Mouse (Mus musculus) olfactory bulb, adult 2 months (tissue): ENCODE data around the gene Gdpd3. TPM values are rescaled to one million over a fixed set of nuclear protein-coding genes. Genes with fewer than 3 reads are reported as not detected.

Experiments
- H3K27ac ChIP-seq: fragments of 200-500 bp; 2 replicates; pipeline ENCODE4 v1.5.1; 2012; ENCODE audit warnings: low read depth, low read length; ENCODE audit not compliant: insufficient read depth
- H3K4me1 ChIP-seq: fragments of 200-500 bp; 2 replicates; pipeline ENCODE4 v1.6.1; 2012; ENCODE audit warnings: low read length; ENCODE audit not compliant: control insufficient read depth, insufficient read depth
- H3K4me3 ChIP-seq: fragments of 200-500 bp; 2 replicates; pipeline ENCODE4 v1.5.1; 2012; ENCODE audit warnings: mild to moderate bottlenecking, low read depth, low read length, moderate library complexity; ENCODE audit not compliant: insufficient read depth
- CTCF ChIP-seq: fragments of 200-500 bp; IDR thresholded peaks from 2 replicates; pipeline ENCODE4 v1.5.1; 2012; ENCODE audit warnings: low read depth, mild to moderate bottlenecking, low read length, moderate library complexity; ENCODE audit not compliant: insufficient read depth
- POLR2A ChIP-seq: fragments of 200-500 bp; IDR thresholded peaks from 2 replicates; pipeline ENCODE4 v1.6.1; 2012; ENCODE audit warnings: mild to moderate bottlenecking, low read depth, low read length, moderate library complexity; ENCODE audit not compliant: insufficient read depth
- WGBS: fragments of 180-500 bp; shearing (Covaris S2); methylation state at CpG from one replicate; pipeline ENCODE4 v1.1.7; 2018; 5-methylcytosine and 5-hydroxymethylcytosine counted together
- polyA plus RNA-seq: library from polyadenylated mRNA; stranded (reverse); fragments of >200 nt; gene quantifications from 2 replicates; pipeline ENCODE4 v1.2.4, GENCODE M21; 2012; ENCODE audit warnings: low replicate concordance; ENCODE audit not compliant: missing spikeins, insufficient read depth, insufficient read length

Gdpd3 gene
- polyA plus RNA-seq, 1 experiment: not detected

DNA sequence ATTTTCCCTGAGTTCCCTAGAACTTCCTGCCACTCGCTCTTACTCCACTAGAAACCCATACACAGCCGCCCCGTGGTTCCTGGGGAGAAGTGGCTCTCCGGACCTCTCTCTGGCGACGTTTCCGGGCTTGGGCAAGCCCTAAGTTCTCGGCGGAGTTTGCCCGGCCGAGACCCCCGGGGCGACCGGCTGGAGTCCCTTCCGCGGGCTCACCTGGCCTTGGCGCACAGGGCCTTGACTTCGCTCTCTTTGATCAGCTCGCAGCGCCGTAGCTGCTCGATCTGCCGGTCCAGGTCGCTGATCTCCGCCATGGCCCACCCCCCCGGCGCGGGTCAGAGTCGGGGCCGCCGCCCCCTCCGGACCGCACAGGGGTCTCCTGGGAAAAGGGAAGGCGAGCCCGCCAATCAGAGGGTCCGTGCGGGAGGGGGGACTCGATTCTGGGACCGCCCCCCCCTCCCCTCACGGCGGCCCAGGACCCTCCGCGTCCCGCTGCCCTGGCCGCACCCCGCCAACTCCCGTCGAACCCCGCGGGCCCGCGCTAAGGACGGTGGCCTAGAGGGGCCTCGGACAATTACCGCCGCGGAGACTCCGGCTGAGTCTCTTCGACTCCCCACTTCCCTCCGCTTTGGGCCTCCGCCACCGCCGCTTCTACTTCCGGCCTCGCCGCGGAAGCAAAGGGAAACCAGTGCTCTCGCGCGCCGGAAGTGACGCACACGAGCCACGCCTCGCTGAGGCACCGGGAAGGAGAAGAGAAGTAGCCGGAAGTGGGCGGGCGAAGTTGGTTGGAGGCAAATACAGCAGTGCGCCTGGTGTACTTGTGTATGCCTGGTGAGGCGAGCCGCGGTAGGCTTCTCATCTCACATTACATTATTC, 26.0 kb downstream of the Gdpd3 start, which contains the start of gene Ppp4c:
Gene Ppp4c (minus strand): TSS at position 646 of the 870 bp plus-strand sequence.
- 0 out of 2 replicates have a peak within 1 kb of the TSS, but pooled peaks have one; percentile 43 for H3K27ac ChIP-seq
- peak within 1 kb of the TSS; percentile 80 for H3K4me3 ChIP-seq
- TF ChIP-seq POLR2A: peak; percentile 74
- TF ChIP-seq CTCF: no peak
- H3K4me1 ChIP-seq: peaks cover 14% of the 10 kb centered on the region
- WGBS: under 1% methylated on average over 82 of the region's 83 CpGs

DNA sequence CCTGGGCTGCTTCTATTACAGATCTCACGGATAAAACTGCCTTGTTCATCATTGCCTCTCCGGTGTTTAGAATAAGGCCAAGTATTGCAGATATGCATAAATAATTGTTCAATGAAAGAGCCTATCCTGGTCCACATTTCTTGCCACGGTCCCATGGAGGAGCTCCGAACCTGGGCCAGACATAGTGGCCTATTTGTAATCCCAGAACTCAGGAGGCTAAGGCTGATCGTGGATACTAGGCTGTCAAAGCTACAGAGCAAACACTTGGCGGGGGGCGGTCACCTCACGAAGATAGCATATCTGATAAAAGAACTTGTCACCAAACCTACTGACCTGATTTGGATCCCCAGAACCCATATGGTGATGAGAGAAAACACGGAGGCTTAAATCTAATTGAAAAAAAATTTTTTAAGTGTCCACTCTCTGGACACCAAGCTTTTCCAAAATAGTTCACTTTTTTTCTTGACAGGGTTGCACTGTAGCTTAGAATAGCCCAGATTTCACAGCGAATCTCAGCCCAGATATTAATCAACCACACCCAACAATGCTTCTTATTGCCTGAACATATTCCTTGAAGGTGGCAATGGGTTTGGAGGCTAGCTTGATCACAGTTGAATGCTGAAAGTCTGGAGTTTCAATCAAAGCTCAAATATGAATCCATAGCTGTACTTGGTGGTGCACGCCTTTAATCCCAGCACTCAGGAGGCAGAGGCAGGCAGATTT, 26.7 kb downstream of the Gdpd3 start:
- H3K27ac ChIP-seq: 0 out of 2 replicates have a peak overlapping the region, but pooled peaks have one; percentile 43
- 23% methylated on average over 11 of the region's 11 CpGs for WGBS
- TF ChIP-seq POLR2A (no peak), CTCF (no peak)
- peak overlapping the region; percentile 80 for H3K4me3 ChIP-seq
- H3K4me1 ChIP-seq: peaks cover 16% of the 10 kb centered on the region

DNA sequence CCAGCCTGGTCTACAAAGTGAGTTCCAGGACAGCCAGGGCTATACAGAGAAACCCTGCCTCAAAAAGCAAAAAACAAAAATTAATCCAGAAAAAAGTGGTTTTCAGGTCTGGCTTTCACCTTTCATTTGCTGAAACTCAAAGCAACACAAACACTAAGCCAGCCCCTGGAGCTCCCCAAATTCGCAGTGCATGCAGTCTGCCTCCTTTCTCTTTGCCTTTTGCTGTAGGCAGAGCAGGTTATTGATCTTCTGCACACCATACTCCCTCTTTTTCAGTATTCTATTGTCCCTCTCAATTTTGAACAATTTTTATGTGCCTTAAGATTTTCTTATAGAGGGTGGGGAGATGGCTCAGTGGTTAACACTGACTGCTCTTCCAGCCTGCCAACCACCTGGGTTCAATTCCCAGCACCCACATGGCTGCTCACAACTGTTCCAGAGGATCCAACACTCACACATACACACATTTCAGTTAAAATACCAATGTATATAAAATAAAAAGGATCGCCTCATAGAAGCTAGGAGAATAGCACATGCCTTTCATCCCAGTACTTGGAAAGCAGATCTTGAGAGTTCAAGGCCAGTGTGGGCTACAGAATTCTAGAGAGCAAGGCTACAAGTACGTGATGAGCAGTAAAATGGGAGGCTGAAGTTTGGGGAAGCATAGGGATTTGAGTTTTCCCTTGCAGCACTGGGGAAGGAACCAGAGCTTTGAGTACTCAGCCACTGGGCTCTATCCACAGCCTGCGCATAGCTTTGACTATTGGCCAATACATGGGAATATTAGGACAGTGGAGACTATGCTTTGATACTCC, 27.5 kb downstream of the Gdpd3 start:
- Histone ChIP-seq H3K4me1 (peaks cover 16% of the 10 kb centered on the region), H3K4me3 (no peak overlapping the region), H3K27ac (no peak overlapping the region)
- TF ChIP-seq CTCF: no peak
- no peak for TF ChIP-seq POLR2A
- WGBS: 71% methylated on average over 4 of the region's 4 CpGs

DNA sequence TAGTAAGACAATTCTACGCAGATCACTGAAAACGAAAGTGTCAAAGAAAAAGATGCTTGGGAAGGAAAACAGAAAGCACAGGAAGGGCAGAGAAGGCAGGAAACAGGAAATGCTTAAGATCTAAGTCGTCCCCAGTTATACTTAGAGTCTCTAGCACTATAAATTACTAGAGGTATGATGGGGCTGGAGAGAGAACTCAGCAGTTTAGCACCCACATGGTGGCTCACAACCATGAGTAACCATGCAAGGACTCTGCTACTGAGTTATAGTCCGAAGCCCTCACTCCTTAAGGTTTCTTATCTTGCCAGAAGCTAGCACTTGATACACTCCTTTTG, 28.1 kb downstream of the Gdpd3 start:
- no peak overlapping the region for H3K4me3 ChIP-seq
- H3K27ac ChIP-seq: no peak overlapping the region
- H3K4me1 ChIP-seq: peaks cover 16% of the 10 kb centered on the region
- 72% methylated on average over 4 of the region's 4 CpGs for WGBS
- TF ChIP-seq POLR2A: no peak
- TF ChIP-seq CTCF: no peak

DNA sequence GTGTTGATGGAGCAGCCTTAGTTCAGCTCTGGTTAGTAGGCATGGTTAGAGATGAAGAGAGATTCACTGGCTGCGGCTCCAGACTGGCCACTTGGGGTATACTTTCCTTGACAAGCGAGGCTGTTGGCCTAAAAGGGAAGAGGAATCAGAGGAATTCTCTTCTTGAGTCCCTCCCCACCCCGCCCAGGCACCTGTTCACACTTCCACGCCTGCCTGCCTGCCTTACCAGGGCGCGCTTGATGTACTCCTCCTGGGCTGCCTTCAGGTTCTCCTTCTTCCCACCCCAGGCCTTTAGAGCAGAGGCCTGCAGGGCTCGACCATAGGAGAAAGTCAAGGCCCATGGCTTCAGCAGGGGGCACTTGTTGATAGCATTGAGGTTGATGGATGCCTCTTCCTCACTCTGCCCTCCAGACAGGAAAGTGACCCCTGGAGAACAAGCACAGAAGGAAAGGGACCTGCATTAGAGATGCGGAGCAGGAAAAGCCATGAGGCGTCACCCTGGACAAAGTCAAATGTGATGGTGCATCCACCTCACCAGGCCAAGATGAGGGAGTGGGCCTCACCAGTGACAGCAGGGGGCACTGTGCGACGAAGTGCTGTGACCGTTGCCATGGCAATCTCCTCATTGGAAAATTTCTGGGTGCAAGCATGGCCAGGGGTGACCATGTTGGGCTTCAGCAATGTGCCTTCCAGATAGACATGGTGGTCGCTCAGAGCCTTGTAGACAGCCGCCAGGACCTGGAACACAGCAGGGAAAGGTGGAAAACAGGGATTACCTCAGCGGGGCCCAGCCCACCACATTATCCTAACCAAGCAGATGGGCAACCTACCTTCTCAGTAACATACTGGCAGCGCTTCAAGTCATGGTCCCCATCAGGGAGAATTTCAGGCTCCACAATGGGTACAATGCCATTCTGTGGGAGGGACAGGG, 29.5 kb downstream of the Gdpd3 start:
- peaks cover 24% of the 10 kb centered on the region for H3K4me1 ChIP-seq
- H3K4me3 ChIP-seq: no peak overlapping the region
- no peak overlapping the region for H3K27ac ChIP-seq
- 74% methylated on average over 16 of the region's 16 CpGs for WGBS
- TF ChIP-seq CTCF (no peak), POLR2A (no peak)

DNA sequence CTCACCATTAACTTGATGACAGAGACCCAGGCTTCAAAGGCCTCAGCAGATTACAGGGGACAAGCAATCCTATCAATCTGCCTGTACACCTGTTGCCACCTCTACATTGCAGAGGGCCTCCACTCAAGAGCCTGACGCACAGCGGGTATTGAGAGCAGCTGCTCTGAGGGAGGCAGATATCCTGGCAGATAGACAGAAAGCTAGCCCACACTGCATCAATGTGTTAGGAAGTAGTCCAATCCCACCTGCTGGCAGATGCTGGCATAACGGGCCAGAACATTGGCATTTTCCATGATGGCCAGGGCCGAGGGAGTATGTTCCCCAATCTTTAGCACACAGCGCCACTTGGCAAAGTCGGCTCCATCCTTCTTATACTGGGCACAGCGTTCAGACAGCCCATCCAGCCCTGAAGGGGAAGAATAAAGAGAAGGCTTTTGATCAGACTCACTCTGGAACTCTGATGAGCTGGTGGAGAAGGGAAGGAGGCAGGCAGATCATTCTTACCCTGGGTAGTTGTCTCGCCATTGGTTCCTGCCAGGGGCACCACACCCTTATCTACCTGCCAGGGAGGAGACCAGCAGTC, 30.3 kb downstream of the Gdpd3 start:
- peaks cover 27% of the 10 kb centered on the region for H3K4me1 ChIP-seq
- 37% methylated on average over 8 of the region's 8 CpGs for WGBS
- no peak; the same call in 1 of the 2 replicates for TF ChIP-seq CTCF
- no peak for TF ChIP-seq POLR2A
- no peak overlapping the region for H3K4me3 ChIP-seq
- H3K27ac ChIP-seq: no peak overlapping the region

DNA sequence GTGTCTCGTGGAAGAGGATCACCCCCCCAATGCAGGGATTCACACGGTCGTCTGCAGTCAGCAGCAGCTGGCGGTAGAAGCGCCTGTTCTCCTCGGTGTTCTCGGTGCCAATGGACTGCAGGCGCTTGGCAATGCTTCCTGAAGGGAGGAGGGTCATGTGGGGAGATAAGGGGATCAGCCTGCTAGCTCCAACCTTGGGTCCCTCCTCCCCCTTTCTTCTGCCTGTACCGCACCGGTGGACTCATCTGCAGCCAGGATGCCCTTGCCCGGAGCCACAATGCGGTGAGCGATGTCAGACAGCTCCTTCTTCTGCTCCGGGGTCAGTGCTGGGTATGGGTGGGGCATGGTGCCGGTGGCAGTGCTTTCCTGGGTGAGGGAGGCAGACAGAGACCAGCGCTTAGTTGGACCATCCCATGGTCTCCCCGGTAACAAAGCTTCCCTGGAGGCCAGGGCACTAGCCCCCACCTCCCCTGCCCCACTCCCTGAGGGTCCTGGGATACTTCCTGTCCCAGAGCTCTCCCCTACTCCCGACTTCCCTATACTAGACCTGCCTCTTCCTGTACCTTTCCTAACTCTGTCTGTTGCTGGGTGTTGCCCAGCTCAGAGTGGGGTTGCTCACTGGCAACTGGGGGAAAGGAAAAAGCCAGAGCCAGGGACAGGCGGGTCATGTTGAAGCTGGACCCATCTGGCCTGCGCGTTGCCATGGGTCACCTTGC, 31.4 kb downstream of the Gdpd3 start, which contains the start of gene Fam57b:
Gene Fam57b (plus strand): TSS at position 258 of the 716 bp plus-strand sequence.
- TF ChIP-seq CTCF: no peak
- TF ChIP-seq POLR2A: no peak
- WGBS: 5% methylated on average over 21 of the region's 21 CpGs

More for the DNA sequence above, 31.4 kb downstream of the Gdpd3 start, which contains the start of gene Fam57b:
- H3K4me1 ChIP-seq: peaks cover 27% of the 10 kb centered on the region
- H3K27ac ChIP-seq: peak within 1 kb of the TSS; percentile 99
- peak within 1 kb of the TSS; percentile 95 for H3K4me3 ChIP-seq
